Mouse (Mus musculus): ENCODE results near the gene Rtkn2. TPM values are rescaled to one million over a fixed set of nuclear protein-coding genes. Genes with fewer than 3 reads are reported as not detected.

The Rtkn2 gene
- polyA plus RNA-seq, 1 experiment from 2014 or later = 11.2 TPM

DNA sequence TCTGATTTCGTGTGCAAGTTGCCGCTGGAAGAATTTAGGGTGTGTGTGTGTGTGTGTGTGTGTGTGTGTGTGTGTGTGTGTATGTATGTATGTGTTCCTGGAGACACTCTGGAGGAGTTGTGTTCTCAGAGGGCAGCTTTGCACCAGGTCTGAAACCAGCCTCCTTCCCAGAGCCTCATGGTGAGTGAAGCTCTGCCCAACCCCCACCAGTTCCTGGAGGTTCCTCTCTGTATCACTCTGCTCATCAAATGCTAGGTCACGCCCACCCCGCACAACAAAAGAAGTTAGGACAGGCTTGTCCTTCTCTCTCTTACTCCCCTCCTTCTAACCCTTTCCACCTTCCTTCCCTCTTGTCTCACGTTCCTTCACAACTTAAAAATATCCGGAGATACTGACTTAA, 64.6 kb downstream of the Rtkn2 start:
- ATAC-seq = no peak
- Histone ChIP-seq H3K9me3 (replicated peaks; ENCODE audit: control insufficient read depth, low read length) (no peaks in the 10 kb centered on the region), H3K4me3 (ENCODE audit: low read depth, low read length) (no peak overlapping the region), H3K36me3 (ENCODE audit: control insufficient read depth, insufficient read depth, low read length) (no peaks in the 10 kb centered on the region), H3K9ac (ENCODE audit: low read length) (no peak overlapping the region), H3K27ac (ENCODE audit: low read depth, low read length) (no peak overlapping the region), H3K27me3 (replicated peaks; ENCODE audit: control insufficient read depth, insufficient read depth, low read length) (no peaks in the 10 kb centered on the region), H3K4me1 (ENCODE audit: control insufficient read depth, insufficient read depth, low read length) (peaks cover 11% of the 10 kb centered on the region), H3K4me2 (ENCODE audit: low read length) (no peak overlapping the region)
- no peak for DNase-seq (ENCODE audit: low spot score)
- 35% methylated on average over 6 of the region's 6 CpGs for WGBS

DNA sequence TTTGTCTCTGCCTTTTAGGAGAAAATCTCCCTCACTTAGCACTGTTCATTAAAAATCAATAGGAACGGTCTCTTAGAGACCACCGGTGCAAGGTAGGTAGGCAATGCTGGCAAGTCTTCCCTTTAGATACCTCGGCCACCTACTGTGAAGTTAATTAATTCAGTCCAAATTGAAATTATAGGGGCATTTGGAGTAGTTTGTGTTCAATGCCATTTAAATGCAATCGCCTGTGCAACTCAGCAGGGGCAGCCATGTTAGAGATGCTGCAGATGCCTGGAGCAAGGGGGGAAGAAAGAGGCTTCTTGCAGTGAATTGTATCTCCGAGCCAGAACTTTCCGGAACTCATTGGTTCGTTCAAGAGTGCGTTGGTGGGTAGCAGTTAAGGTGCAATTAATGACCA, 65.5 kb downstream of the Rtkn2 start:
- Histone ChIP-seq H3K9me3 (replicated peaks; ENCODE audit: control insufficient read depth, low read length) (no peaks in the 10 kb centered on the region), H3K36me3 (ENCODE audit: control insufficient read depth, insufficient read depth, low read length) (no peaks in the 10 kb centered on the region), H3K4me3 (ENCODE audit: low read depth, low read length) (no peak overlapping the region), H3K27me3 (replicated peaks; ENCODE audit: control insufficient read depth, insufficient read depth, low read length) (no peaks in the 10 kb centered on the region), H3K27ac (ENCODE audit: low read depth, low read length) (no peak overlapping the region), H3K4me2 (ENCODE audit: low read length) (no peak overlapping the region), H3K9ac (ENCODE audit: low read length) (no peak overlapping the region), H3K4me1 (ENCODE audit: control insufficient read depth, insufficient read depth, low read length) (peaks cover 2% of the 10 kb centered on the region; the same call in 1 of the 2 replicates)
- WGBS = 45% methylated on average over 8 of the region's 8 CpGs
- no peak for ATAC-seq
- peak; percentile 16 for DNase-seq (ENCODE audit: low spot score)

DNA sequence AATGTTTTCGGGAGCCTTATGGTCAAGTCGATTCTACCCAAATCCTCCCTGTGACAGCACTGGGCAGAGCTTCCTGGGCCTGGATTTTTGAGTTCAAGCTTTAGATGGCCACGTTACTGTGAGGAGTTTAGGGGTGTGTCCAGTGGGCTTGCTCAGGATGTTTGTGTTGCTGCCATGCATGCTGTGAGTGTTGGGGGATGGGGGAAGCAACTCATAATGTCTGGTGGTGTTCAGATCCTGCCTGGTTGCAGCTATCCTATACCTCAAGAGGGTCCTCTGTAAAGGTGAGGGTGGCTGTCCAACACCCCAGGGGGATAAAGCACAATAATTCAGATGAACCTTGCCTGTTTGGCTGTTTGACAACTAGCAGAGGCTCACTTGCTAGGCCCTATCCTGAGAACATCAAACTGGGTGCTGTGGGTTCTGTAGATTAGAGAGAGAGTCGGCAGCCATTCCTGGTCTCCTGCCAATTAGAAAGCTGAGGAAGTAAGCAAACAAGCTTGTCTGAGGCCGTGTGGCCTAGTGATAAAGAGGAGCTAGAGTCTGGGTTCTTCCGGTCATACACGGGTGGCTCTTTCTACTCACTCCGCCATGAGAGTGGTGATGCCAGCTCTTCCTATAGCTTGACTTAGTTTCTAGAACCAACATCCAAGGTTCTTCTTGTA, 69.4 kb downstream of the Rtkn2 start:
- no peak overlapping the region for H3K4me2 ChIP-seq (ENCODE audit: low read length)
- no peak for ATAC-seq
- no peak overlapping the region for H3K9ac ChIP-seq (ENCODE audit: low read length)
- no peak overlapping the region for H3K4me3 ChIP-seq (ENCODE audit: low read depth, low read length)
- no peaks in the 10 kb centered on the region for H3K9me3 ChIP-seq (replicated peaks; ENCODE audit: control insufficient read depth, low read length)
- H3K27ac ChIP-seq (ENCODE audit: low read depth, low read length) = no peak overlapping the region
- no peaks in the 10 kb centered on the region for H3K36me3 ChIP-seq (ENCODE audit: control insufficient read depth, insufficient read depth, low read length)
- H3K27me3 ChIP-seq (replicated peaks; ENCODE audit: control insufficient read depth, insufficient read depth, low read length) = no peaks in the 10 kb centered on the region
- DNase-seq (ENCODE audit: low spot score) = no peak
- H3K4me1 ChIP-seq (ENCODE audit: control insufficient read depth, insufficient read depth, low read length) = no peaks in the 10 kb centered on the region
- 91% methylated on average over 8 of the region's 8 CpGs for WGBS

DNA sequence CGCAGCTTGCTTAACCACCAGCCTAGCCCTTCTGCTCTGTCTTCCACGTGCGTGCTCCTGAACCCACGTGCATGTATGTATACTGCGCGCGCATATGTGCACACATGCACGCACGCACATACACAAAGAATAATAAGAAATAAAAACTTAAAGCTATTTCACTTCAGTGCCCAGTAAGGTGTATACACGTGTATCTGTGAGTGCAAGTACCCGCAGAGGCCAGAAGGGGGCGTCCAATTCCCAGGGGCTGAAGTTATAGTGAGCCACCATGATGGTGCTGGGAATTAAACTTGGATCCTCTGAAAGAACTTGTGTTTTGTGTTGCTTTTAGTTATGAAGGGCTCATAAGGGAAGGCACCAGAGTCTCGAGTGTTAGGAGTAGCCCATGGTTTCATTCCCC, 71.5 kb downstream of the Rtkn2 start:
- 94% methylated on average over 13 of the region's 13 CpGs for WGBS
- ATAC-seq = no peak
- Histone ChIP-seq H3K27ac (ENCODE audit: low read depth, low read length) (no peak overlapping the region), H3K9me3 (replicated peaks; ENCODE audit: control insufficient read depth, low read length) (no peaks in the 10 kb centered on the region), H3K4me1 (ENCODE audit: control insufficient read depth, insufficient read depth, low read length) (no peaks in the 10 kb centered on the region), H3K4me2 (ENCODE audit: low read length) (no peak overlapping the region), H3K9ac (ENCODE audit: low read length) (no peak overlapping the region), H3K27me3 (replicated peaks; ENCODE audit: control insufficient read depth, insufficient read depth, low read length) (no peaks in the 10 kb centered on the region), H3K4me3 (ENCODE audit: low read depth, low read length) (no peak overlapping the region), H3K36me3 (ENCODE audit: control insufficient read depth, insufficient read depth, low read length) (no peaks in the 10 kb centered on the region)
- no peak for DNase-seq (ENCODE audit: low spot score)

DNA sequence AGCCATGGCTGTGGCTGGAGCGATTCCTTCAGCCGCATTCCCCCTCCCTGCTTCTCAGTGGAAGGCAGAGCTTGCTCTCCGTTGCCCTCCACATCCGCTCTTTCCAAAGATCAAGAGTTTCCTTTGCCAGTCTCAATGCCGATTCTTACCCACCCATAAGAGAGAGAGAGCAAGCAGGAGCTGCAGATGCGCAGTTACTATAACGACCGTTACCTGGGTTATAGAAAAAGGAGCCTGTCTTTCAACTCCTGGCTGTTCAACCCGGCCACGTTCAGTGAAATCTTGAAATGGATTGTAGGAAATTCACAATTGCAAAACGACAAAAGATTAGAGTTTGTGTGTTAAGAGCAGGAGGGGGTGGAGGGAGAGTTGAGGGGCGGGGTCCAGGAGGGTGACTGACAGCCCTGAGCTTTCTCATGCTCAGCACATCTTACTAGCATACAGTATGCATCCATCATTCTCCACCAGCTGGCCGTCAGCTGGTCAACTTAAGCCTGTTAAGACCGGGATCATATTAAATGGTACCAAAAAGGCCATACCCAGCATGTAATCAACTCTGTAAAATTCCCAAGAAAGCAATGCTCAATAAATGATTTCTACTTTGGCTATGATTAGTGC, 72.1 kb downstream of the Rtkn2 start:
- 86% methylated on average over 14 of the region's 14 CpGs for WGBS
- Histone ChIP-seq H3K27ac (ENCODE audit: low read depth, low read length) (no peak overlapping the region), H3K27me3 (replicated peaks; ENCODE audit: control insufficient read depth, insufficient read depth, low read length) (no peaks in the 10 kb centered on the region), H3K4me2 (ENCODE audit: low read length) (no peak overlapping the region), H3K9me3 (replicated peaks; ENCODE audit: control insufficient read depth, low read length) (no peaks in the 10 kb centered on the region), H3K9ac (ENCODE audit: low read length) (no peak overlapping the region), H3K4me1 (ENCODE audit: control insufficient read depth, insufficient read depth, low read length) (no peaks in the 10 kb centered on the region), H3K36me3 (ENCODE audit: control insufficient read depth, insufficient read depth, low read length) (no peaks in the 10 kb centered on the region), H3K4me3 (ENCODE audit: low read depth, low read length) (no peak overlapping the region)
- ATAC-seq (no peak), DNase-seq (ENCODE audit: low spot score) (no peak)

DNA sequence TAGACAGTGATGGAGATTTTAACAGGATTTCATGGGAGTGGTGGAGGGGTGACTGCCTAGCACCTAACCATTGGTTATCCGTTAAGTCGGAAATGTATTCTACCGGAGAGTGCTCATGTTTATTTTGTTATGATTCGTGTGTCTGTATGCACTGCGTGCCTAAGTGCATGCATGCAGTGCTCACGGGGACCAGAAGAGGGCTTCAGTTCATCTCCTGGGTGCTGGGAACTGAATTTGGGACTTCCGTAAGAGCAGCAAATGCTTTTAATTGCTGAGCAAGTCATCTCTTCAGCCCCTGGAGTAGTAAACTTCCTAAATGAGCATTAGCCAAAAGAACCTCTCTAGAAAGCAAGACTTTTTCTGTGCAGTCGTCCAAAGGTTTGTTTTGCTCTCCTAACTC, 72.9 kb downstream of the Rtkn2 start:
- ATAC-seq = no peak

DNA sequence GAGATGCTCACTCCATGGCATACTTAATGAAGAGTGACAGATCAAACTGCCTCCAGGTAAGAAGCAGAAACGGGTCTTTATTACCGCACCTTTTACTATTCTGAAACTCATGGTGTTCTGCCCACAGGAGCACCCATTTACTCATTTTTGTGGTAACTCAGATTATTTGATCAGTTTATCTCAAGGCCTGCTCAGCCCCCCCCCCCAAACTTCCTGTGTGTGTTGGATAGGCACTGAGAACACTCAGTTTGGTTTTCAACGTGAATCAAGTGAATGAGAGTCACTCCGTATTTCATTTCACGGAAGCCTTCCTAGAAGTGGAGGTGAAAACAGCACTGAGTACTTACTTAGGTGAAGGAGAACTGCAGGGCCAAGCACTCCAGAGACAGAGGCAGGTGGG, 74.8 kb downstream of the Rtkn2 start:
- no peaks in the 10 kb centered on the region for H3K4me1 ChIP-seq (ENCODE audit: control insufficient read depth, insufficient read depth, low read length)
- no peaks in the 10 kb centered on the region; the same call in 1 of the 2 replicates for H3K9me3 ChIP-seq (replicated peaks; ENCODE audit: control insufficient read depth, low read length)
- H3K27ac ChIP-seq (ENCODE audit: low read depth, low read length) = no peak overlapping the region
- no peaks in the 10 kb centered on the region for H3K27me3 ChIP-seq (replicated peaks; ENCODE audit: control insufficient read depth, insufficient read depth, low read length)
- 92% methylated on average over 5 of the region's 5 CpGs for WGBS
- no peak overlapping the region for H3K9ac ChIP-seq (ENCODE audit: low read length)
- H3K36me3 ChIP-seq (ENCODE audit: control insufficient read depth, insufficient read depth, low read length) = no peaks in the 10 kb centered on the region
- ATAC-seq = no peak
- H3K4me3 ChIP-seq (ENCODE audit: low read depth, low read length) = no peak overlapping the region
- no peak overlapping the region for H3K4me2 ChIP-seq (ENCODE audit: low read length)
- no peak for DNase-seq (ENCODE audit: low spot score)

More for the DNA sequence above, 72.9 kb downstream of the Rtkn2 start:
- Histone ChIP-seq H3K9me3 (replicated peaks; ENCODE audit: control insufficient read depth, low read length) (no peaks in the 10 kb centered on the region), H3K27me3 (replicated peaks; ENCODE audit: control insufficient read depth, insufficient read depth, low read length) (no peaks in the 10 kb centered on the region), H3K4me2 (ENCODE audit: low read length) (no peak overlapping the region), H3K36me3 (ENCODE audit: control insufficient read depth, insufficient read depth, low read length) (no peaks in the 10 kb centered on the region), H3K9ac (ENCODE audit: low read length) (no peak overlapping the region), H3K4me3 (ENCODE audit: low read depth, low read length) (no peak overlapping the region), H3K4me1 (ENCODE audit: control insufficient read depth, insufficient read depth, low read length) (no peaks in the 10 kb centered on the region), H3K27ac (ENCODE audit: low read depth, low read length) (no peak overlapping the region)
- no peak for DNase-seq (ENCODE audit: low spot score)
- 91% methylated on average over 8 of the region's 8 CpGs for WGBS

DNA sequence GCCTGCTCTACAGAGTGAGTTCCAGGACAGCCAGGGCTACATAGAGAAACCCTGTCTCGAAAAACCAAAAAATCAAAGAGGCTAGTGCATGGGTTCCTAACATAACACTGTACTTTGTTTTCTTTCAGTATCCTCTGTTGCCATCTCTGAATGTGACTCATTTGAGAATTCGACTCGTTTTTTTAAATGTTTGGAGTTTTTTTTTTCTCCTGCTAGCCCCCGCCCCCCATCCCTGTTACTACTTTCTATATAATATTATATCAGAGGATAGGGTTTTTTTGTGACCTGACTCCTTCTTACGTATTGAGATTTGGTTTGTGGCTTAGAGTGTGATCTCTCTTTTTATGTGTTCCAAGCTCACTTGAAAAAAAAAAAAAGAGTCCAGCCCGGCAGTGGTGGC, 75.3 kb downstream of the Rtkn2 start:
- DNase-seq (ENCODE audit: low spot score) = no peak
- no peak overlapping the region for H3K27ac ChIP-seq (ENCODE audit: low read depth, low read length)
- H3K4me1 ChIP-seq (ENCODE audit: control insufficient read depth, insufficient read depth, low read length) = no peaks in the 10 kb centered on the region
- no peaks in the 10 kb centered on the region; the same call in 1 of the 2 replicates for H3K9me3 ChIP-seq (replicated peaks; ENCODE audit: control insufficient read depth, low read length)
- H3K9ac ChIP-seq (ENCODE audit: low read length) = no peak overlapping the region
- no peaks in the 10 kb centered on the region for H3K36me3 ChIP-seq (ENCODE audit: control insufficient read depth, insufficient read depth, low read length)
- H3K4me3 ChIP-seq (ENCODE audit: low read depth, low read length) = no peak overlapping the region
- H3K27me3 ChIP-seq (replicated peaks; ENCODE audit: control insufficient read depth, insufficient read depth, low read length) = no peaks in the 10 kb centered on the region
- H3K4me2 ChIP-seq (ENCODE audit: low read length) = no peak overlapping the region
- WGBS = 90% methylated on average over 6 of the region's 6 CpGs
- no peak for ATAC-seq

DNA sequence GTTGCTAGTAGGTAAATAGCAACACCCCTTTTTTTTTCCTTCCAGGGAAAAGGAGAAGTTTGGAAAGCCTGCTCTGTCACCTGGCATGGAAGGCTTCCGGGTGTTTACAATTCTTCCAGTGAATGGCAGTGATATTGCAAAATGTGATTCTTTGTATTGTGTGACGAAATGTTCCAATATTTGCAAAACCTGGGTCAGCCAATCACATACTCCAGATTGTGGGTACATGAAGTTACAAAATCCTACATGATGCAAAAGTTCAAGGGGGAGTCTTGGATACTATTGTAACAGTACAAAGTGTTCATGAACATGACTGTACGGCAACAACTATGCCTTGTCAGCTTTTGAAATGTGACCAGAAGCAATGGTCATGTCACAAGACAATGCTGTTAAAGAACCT, 78.5 kb downstream of the Rtkn2 start:
- Histone ChIP-seq H3K4me3 (ENCODE audit: low read depth, low read length) (no peak overlapping the region), H3K4me2 (ENCODE audit: low read length) (no peak overlapping the region), H3K36me3 (ENCODE audit: control insufficient read depth, insufficient read depth, low read length) (no peaks in the 10 kb centered on the region), H3K4me1 (ENCODE audit: control insufficient read depth, insufficient read depth, low read length) (peaks cover 8% of the 10 kb centered on the region), H3K9ac (ENCODE audit: low read length) (no peak overlapping the region), H3K9me3 (replicated peaks; ENCODE audit: control insufficient read depth, low read length) (no peaks in the 10 kb centered on the region; the same call in 1 of the 2 replicates), H3K27ac (ENCODE audit: low read depth, low read length) (no peak overlapping the region), H3K27me3 (replicated peaks; ENCODE audit: control insufficient read depth, insufficient read depth, low read length) (no peaks in the 10 kb centered on the region)
- DNase-seq (ENCODE audit: low spot score) (no peak), ATAC-seq (no peak)
- WGBS = 92% methylated on average over 3 of the region's 3 CpGs
